Mouse (Mus musculus) Muller cell, postnatal 12 days (primary cell): ENCODE data around the gene Amn.

Experiments
- DNase-seq: peaks from one replicate; pipeline ENCODE4 v3.0.0-alpha.2; 2015; ENCODE audit errors: inconsistent ontology term

Gene Amn

DNA sequence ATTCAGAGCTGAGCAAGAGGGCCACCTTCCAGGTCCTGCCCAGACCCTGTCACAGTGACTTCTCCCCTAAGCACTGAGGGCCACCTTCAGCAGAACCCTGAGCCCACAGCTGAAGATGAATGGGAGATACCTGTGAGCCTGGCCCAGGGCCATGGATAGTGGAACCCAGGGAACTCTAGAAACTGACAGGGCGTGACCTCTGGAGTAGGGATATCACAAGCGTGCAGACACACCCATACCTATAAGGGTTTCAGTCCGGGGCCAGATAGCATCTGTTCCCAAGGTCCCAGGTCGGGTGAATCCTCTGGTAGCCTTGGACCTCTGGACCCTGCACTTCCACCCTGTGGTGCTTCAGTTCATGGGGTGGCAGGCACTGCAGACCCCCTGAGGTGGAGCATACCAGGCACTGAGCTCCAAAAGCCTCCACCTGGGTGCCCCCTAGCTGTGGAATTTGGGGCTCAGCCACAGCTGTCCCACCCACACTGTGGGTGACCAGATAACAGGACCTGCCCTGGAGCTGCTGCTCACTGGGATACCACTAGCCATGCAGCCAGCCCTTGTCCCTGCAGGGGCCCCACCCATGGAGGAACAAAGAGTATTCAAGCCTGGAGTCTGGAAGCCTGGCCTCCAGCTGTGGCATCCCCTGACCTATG, 3.1 kb upstream of the Amn start:
- DNase-seq, result no peak

DNA sequence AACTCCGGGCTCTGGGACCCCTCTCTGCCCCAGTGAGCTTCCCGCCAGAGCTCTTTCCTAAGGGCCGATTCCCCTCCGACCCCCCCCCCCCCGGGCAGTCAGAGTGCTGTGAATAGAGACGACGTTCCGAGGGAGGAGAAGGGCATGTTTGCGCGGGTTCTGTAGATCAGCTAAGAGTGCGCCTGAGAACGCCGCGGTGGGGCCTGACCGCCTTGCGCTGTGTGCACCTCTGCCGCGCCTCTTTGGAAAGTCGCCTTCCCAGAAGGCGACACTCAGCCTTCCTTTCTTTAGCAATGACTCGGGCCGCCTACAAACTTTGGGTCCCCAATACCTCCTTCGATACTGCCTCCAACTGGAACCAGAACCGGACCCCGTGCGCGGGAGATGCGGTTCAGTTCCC, 511 bp downstream of the Amn start:
- no peak for DNase-seq

- no peak for DNase-seq
These were observed 1.1 kb downstream of the Amn start for GRCm38 (mm10) chr12:111271966-111272365.

GRCm38 (mm10) chr12:111272420-111272819, 1.5 kb downstream of the Amn start:
- DNase-seq, result peak; percentile 54

DNA sequence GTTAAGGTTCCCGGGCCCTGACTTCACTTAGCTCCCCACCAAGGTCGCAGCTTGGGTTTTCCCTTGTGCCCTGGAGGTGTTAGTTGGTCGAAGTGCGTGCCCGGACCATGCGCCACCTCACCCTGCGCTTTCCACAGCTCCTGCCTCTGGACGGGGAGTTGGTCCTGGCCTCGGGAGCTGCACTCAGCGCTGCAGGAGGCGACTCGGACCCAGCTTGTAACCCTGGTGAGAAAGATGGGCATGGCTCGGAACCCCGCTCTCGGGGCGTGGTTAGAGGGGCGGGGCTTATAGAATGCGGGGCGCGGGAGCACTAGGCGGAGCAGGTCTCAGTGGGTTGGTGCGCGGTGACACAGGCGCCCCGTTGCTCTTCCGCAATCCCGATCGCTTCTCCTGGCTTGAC, 3.1 kb downstream of the Amn start:
- DNase-seq, result no peak

GRCm38 (mm10) chr12:111274447-111275149, 3.7 kb downstream of the Amn start:
- no peak for DNase-seq

GRCm38 (mm10) chr12:111275150-111275841, 4.4 kb downstream of the Amn start:
- no peak for DNase-seq

GRCm38 (mm10) chr12:111276371-111276770, 5.5 kb downstream of the Amn start:
- DNase-seq, result no peak

GRCm38 (mm10) chr12:111283573-111283972, 12.7 kb downstream of the Amn start:
- no peak for DNase-seq

DNA sequence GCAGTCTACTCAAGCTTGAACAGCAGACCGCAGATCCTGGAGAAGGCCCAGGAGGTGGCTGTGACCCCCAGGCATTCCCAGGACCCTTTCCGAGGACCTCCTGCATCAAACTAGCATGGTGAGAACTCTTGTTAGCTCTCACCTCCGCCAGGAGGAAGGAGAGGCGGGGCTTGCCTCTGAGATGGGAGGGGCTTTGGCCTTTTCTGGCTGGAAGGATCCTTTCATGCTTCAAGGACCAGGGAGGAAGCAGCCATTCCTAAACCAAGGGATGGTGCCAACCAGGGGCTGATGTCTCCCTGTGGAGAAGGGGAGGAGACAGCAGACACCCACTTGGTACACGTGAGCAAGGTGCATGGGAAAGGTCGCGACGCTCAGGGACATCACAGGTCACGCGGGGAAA, 13.6 kb downstream of the Amn start:
- DNase-seq, result no peak

DNA sequence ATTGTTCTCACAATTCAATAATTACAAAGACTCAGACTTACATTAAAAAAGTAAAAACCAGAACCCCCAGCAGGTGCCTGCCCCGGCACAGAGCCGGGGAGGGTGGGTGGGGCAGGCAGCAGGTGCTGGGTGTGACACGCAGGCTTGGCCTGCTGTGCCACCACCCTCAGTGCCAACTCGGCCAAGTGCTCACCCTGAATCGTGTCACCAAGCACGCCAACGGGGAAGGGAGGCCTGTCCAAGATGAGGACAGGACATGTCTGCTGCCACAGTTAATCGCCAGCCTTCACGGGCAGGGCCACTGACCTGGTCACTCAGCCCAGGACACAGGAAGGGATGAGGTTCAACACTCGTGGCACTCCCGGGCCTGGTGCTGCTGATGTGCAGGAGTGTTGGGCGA, 22.1 kb downstream of the Amn start:
- DNase-seq, result no peak

DNA sequence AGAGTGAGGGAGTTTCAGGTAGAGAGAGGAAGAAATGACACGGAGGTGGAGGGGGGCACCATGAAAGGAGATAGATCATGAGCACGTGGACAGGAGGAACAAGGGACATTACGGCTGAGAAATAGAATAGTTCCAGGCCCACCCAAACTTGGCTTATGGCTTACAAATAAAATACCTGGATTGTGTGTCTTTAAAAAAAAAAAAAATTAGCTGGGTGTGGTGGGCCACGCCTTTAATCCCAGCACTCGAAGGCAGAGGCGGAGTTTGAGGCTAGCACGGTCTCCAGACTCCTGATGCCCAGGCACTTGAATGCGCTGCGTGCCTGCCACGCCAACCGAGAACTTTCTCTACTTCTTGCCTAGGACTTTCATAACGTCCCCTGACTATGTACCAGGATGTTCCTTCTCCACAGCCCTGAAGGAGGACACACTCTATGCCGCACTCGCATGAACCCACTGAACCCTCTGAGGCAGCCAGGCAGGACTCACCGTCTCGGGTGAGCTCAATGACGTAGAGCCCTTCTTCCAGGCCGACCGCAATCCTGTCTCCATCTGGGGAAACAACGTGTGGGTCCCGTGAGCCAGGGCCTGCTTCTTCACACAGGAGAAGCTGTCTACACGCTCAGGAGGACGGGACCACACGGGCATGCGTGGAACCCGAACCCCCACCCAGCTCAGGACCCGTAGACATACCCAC, 30.6 kb downstream of the Amn start:
- DNase-seq, result no peak

- no peak for DNase-seq
These were observed 31.1 kb downstream of the Amn start for GRCm38 (mm10) chr12:111302018-111302345.

DNA sequence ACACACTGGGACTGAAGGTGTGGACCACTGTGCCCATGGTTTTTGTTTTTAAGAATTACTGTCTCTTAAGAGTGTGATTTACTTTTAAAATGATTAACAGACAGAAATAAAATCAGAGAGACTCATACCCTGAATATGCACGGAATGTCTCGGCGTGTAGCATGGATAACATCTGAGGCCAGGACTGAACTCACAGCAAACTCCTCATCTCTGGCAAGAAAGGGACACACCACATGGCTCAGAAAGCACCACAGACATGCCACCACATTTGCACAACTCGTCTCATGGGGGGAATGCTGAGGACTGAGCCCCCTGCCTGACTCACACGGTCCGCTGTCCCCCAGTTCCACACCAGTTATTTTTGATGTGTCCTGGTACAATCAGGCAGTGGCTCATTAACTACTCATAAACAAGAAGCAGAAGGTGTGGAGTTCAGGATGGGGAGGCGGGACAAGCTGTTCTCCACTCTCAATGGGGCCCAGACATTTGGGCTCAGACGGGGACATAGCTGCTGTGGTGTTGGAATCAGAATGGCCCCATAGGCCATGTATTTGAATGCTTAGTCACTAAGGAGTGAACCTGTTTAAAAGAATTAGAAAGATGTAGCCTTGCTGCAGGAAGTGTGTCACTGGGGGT, 32.9 kb downstream of the Amn start:
- DNase-seq, result no peak

DNA sequence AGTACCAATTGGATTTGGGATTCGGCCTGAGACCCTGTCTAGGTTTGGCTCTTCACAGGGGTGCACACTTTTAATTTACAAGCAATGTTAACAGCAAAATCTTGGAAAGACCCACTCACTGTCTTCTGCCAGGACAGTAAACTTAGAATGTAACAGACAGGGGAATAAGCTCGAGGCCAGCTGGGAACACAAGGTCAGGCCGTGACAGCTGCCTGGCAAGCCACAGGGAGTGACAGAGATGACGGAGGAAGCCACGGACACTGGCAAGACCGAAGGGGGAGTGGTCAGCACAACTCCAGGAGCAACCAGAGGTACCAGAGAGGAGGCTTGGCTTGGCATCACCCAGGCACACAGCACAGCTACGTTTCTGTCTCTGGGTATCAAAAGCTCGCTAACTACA, 35.9 kb downstream of the Amn start:
- DNase-seq, result no peak

GRCm38 (mm10) chr12:111309256-111309655, 38.4 kb downstream of the Amn start:
- no peak for DNase-seq

DNA sequence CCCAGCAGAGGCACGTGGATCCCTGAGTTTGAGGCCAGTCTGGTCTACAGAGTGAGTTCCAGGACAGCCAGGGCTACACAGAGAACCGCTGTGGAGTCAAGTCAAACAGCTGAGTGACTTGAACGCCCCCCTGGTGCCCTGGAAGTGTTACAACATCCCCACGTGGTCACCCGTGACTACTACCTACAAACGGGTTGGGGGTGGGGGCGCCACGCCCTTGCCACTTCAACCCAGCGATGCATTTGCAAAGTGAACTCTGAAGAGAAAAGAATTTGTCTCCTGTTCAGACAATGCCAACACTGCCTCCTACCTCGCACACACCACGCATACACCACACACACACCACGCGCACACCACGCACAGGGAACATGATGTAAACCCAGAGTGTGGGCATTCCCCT, 39.0 kb downstream of the Amn start:
- DNase-seq, result no peak

- DNase-seq, result no peak
These were observed 40.9 kb downstream of the Amn start for GRCm38 (mm10) chr12:111311775-111312174.

DNA sequence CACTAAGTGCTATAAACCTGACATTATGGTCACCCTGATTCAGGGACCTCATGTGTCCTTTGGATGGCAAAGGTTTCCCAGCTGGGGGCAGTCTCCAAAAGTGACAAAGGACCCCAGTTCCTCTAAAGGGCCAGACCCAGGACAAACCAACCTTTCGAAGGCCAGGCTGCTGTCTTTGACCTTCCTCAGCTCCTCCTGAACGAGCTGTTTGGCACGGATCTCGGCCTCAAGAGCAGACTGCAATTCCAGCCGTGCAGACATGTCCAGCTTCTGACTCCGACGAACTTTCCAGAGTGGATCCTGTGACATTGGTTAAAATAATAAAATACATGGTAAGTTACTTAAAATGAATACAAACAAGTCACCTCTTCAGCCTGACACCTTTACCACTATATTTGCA, 43.4 kb downstream of the Amn start:
- DNase-seq, result no peak

DNA sequence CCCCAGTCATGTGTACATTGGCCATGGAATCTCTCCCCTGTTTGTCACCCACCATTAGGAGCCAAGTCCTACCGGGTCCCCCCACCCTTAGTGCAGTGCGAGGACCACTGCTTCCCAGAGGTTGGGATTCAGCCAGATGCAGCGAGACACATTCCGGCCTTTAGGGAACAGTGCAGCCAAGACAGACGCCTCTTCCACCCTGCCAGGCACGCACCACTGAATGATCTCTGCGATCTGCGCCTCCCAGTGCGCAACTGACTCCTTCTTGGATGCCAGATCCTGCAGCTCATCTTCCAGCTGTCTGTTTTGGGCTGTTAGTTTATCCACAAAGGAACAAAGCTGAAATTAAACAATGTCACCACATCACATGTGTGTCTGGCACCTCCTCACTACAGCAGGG, 46.8 kb downstream of the Amn start:
- no peak for DNase-seq

GRCm38 (mm10) chr12:111320549-111320948, 49.7 kb downstream of the Amn start:
- no peak for DNase-seq

DNA sequence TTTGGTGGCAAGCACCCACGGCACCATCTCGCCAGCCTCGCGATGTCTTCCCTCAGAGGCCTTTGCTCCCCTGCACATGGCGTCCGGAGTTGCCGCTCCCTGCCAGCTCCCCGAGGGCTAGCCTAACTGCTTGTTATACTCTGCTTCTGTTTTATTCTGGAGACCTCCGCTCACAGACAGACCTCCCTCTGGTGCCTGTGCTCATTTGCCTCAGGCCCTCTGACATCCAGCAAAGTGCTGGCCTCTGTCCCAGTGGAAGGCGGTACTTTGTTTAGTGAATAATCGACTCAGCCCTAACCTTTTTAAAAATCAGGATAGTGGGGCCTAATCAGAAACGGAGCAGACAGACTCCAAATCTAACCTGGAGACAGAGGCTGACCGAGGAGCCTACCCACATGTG, 50.9 kb downstream of the Amn start:
- peak; percentile 40 for DNase-seq
